Mouse (Mus musculus) testis, adult 2 months (tissue): ENCODE data around the gene Osbp2. TPM values are rescaled to one million over a fixed set of nuclear protein-coding genes. Genes with fewer than 3 reads are reported as not detected.

ENCODE experiments used
- H3K27ac ChIP-seq: fragments of 200-500 bp; 2 replicates; pipeline ENCODE4 v1.5.1; 2012; ENCODE audit warnings: low read depth, low read length; ENCODE audit not compliant: control insufficient read depth, insufficient read depth
- H3K27me3 ChIP-seq: fragments of 200-500 bp; 2 replicates; pipeline ENCODE4 v1.6.1; 2012; ENCODE audit warnings: mild to moderate bottlenecking, low read length, moderate library complexity; ENCODE audit not compliant: control insufficient read depth, insufficient read depth
- H3K36me3 ChIP-seq: fragments of 200-500 bp; 2 replicates; pipeline ENCODE4 v1.6.1; 2012; ENCODE audit warnings: mild to moderate bottlenecking, low read length; ENCODE audit not compliant: control insufficient read depth, insufficient read depth
- H3K4me1 ChIP-seq: fragments of 200-500 bp; 2 replicates; pipeline ENCODE4 v1.6.1; 2012; ENCODE audit warnings: low read length; ENCODE audit not compliant: control insufficient read depth, insufficient read depth
- H3K4me3 ChIP-seq: fragments of 200-500 bp; 2 replicates; pipeline ENCODE4 v1.5.1; 2012; ENCODE audit warnings: low read depth, mild to moderate bottlenecking, low read length, moderate library complexity, mixed read lengths; ENCODE audit not compliant: control insufficient read depth
- CTCF ChIP-seq: fragments of 200-500 bp; IDR thresholded peaks from 2 replicates; pipeline ENCODE4 v1.5.1; 2012; ENCODE audit warnings: low read depth, mild to moderate bottlenecking, inconsistent platforms, low read length, moderate library complexity; ENCODE audit not compliant: control insufficient read depth, insufficient read depth, insufficient replicate concordance
- POLR2A ChIP-seq: fragments of 200-500 bp; IDR thresholded peaks from 2 replicates; pipeline ENCODE4 v1.6.1; 2012; ENCODE audit warnings: low read depth, mild to moderate bottlenecking, inconsistent platforms, low read length, moderate library complexity; ENCODE audit not compliant: control insufficient read depth
- polyA plus RNA-seq: library from polyadenylated mRNA; depleted of rRNA; stranded (reverse); fragments of >200 nt; gene quantifications from 2 replicates; pipeline ENCODE4 v1.2.3, GENCODE M21; 2012

Gene Osbp2
- polyA plus RNA-seq, 1 experiment: 710 TPM

GRCm38 (mm10) chr11:3771348-3771747, 92.4 kb downstream of the Osbp2 start:
- peak; percentile 48; the same call in 1 of the 2 replicates for TF ChIP-seq CTCF
- no peak for TF ChIP-seq POLR2A
- H3K4me1 ChIP-seq: peaks cover 13% of the 10 kb centered on the region
- no peak overlapping the region for H3K4me3 ChIP-seq
- H3K27me3 ChIP-seq: no peaks in the 10 kb centered on the region
- no peaks in the 10 kb centered on the region for H3K36me3 ChIP-seq
- H3K27ac ChIP-seq: no peak overlapping the region

DNA sequence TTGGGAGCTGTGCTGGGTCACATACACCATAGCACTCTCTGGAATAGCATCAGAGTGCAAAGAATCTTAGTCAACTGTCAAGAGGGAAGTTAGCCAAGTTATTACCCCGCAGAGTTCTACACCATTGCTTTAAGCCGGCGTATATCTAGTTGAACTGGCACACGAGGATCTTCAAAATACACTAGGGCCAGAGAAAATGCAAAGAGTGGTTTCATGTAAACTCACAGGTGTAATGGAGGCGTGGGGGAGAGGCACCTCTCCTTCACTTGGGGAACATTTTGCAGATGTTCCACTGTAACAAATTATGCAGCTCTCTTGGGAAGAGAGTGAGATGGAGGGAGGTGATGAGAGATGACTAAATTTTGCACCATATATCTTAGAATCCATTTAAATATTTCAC, 95.9 kb downstream of the Osbp2 start:
- no peaks in the 10 kb centered on the region; the same call in 1 of the 2 replicates for H3K4me1 ChIP-seq
- no peak overlapping the region for H3K27ac ChIP-seq
- H3K36me3 ChIP-seq: no peaks in the 10 kb centered on the region
- H3K4me3 ChIP-seq: no peak overlapping the region
- TF ChIP-seq POLR2A (no peak), CTCF (no peak)
- H3K27me3 ChIP-seq: no peaks in the 10 kb centered on the region

- no peak overlapping the region for H3K27ac ChIP-seq
- H3K27me3 ChIP-seq: no peaks in the 10 kb centered on the region
- peaks cover 3% of the 10 kb centered on the region for H3K4me1 ChIP-seq
- H3K36me3 ChIP-seq: no peaks in the 10 kb centered on the region
- no peak for TF ChIP-seq POLR2A
- TF ChIP-seq CTCF: no peak
- H3K4me3 ChIP-seq: no peak overlapping the region
Measured at GRCm38 (mm10) chr11:3766964-3767363, 96.7 kb downstream of the Osbp2 start.

GRCm38 (mm10) chr11:3764352-3764751, 99.4 kb downstream of the Osbp2 start:
- no peaks in the 10 kb centered on the region for H3K36me3 ChIP-seq
- peaks cover 12% of the 10 kb centered on the region for H3K4me1 ChIP-seq
- H3K4me3 ChIP-seq: no peak overlapping the region
- no peaks in the 10 kb centered on the region for H3K27me3 ChIP-seq
- TF ChIP-seq POLR2A (no peak), CTCF (no peak)
- H3K27ac ChIP-seq: no peak overlapping the region

GRCm38 (mm10) chr11:3761775-3762501, 101.8 kb downstream of the Osbp2 start:
- Histone ChIP-seq H3K27me3 (no peaks in the 10 kb centered on the region), H3K27ac (no peak overlapping the region), H3K36me3 (no peaks in the 10 kb centered on the region)

GRCm38 (mm10) chr11:3761339-3761738, 102.4 kb downstream of the Osbp2 start:
- H3K27me3 ChIP-seq: no peaks in the 10 kb centered on the region
- TF ChIP-seq POLR2A (no peak), CTCF (no peak)
- no peaks in the 10 kb centered on the region for H3K36me3 ChIP-seq
- no peak overlapping the region for H3K27ac ChIP-seq
- peak overlapping the region; percentile 73 for H3K4me3 ChIP-seq
- H3K4me1 ChIP-seq: peaks cover 12% of the 10 kb centered on the region

More at GRCm38 (mm10) chr11:3761775-3762501, 101.8 kb downstream of the Osbp2 start:
- H3K4me3 ChIP-seq: peak overlapping the region; percentile 73
- H3K4me1 ChIP-seq: peaks cover 12% of the 10 kb centered on the region
- TF ChIP-seq CTCF (no peak), POLR2A (no peak)

DNA sequence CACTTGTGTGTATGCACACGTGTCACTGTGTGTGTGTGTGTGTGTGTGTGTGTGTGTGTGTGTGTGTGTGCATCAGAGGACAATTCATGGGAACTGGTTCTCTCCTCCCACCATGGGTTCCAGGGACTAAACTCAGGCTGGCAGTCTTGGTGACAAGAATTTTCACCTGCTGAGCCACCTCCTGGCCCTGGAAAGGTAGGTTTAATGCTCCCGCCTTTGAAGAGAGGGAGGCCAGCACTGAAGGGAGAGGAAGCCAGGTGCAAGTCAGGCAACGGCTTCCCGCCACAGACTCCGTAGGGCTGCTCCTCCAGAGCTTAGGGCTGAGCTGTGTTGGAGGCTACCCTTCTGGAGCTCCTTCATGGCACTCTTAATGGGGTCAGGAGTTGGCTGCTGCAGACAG, 104.3 kb downstream of the Osbp2 start:
- no peak overlapping the region for H3K27ac ChIP-seq
- no peaks in the 10 kb centered on the region for H3K27me3 ChIP-seq
- TF ChIP-seq CTCF: no peak
- no peak for TF ChIP-seq POLR2A
- no peaks in the 10 kb centered on the region for H3K36me3 ChIP-seq
- H3K4me1 ChIP-seq: peaks cover 15% of the 10 kb centered on the region
- no peak overlapping the region for H3K4me3 ChIP-seq
